Comparison of ENCODE assay signal across 9 mouse cellular contexts in the genomic region with DNA sequence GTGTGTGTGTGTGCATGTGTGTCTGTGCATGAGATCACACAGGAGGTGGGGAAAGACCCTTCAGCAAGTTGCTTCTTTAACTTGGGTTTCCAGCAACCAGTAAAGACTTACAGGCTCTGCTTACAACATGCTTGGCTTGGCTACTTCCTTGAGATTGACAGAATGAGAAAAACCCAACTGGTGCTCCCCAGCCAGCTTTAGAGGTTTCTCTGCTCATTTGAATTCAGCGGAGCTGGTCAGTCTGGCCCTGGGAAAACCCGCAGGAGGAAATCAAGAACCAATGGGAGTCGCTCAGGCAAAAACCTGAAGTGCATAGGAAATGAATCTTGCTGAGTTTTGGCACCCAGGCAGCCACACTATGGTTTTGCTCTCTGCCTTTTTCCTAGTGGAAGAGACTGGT.
DNase-seq lines count a peak whose midpoint lies in the region; ATAC-seq lines count a peak whose summit lies in the region.
"Had no signal": no experiment of that assay in that cellular context is flagged by ENCODE, and none has a peak within 500 bp of the region (broad histone marks: within the 10 kb centered on the region; RNA-seq: fewer than 3 reads in every experiment).

No protein-coding gene starts in this region.

- ATAC-seq in heart, embryonic 14.5 days (ENCODE audit: insufficient number of reproducible peaks, insufficient read depth, low FRiP score, low read depth): no peak
- 0 out of 2 replicates have a peak, but pooled peaks have one; percentile 60 for ATAC-seq in forebrain, embryonic 11.5 days (replicated peaks; ENCODE audit: low FRiP score)
- ATAC-seq in midbrain, embryonic 15.5 days (replicated peaks): peak; percentile 84
- no peak for ATAC-seq in intestine, embryonic 15.5 days
- ATAC-seq in monocyte, adult 5-6 weeks (replicated peaks; ENCODE audit: insufficient number of reproducible peaks, low FRiP score, low TSS enrichment, poor library complexity, severe bottlenecking): no peak

- no peaks in the 10 kb centered on the region for H3K27me3 ChIP-seq in heart, embryonic 14.5 days (ENCODE audit: control insufficient read depth, insufficient read depth, low read length)
- no peaks in the 10 kb centered on the region for H3K27me3 ChIP-seq in forebrain, embryonic 11.5 days (ENCODE audit: control insufficient read depth, insufficient read depth, low read length)
- H3K27me3 ChIP-seq in hindbrain, embryonic 10.5 days (ENCODE audit: insufficient read depth, poor library complexity, severe bottlenecking): no peaks in the 10 kb centered on the region
- no peaks in the 10 kb centered on the region for H3K27me3 ChIP-seq in midbrain, embryonic 15.5 days (replicated peaks)
- no peaks in the 10 kb centered on the region for H3K27me3 ChIP-seq in intestine, embryonic 15.5 days (replicated peaks)
- H3K27me3 ChIP-seq: embryonic facial prominence, embryonic 12.5 days had no signal

- no peaks in the 10 kb centered on the region for H3K9me3 ChIP-seq in heart, embryonic 14.5 days (ENCODE audit: control insufficient read depth, low read length)
- H3K9me3 ChIP-seq in forebrain, embryonic 11.5 days (ENCODE audit: control insufficient read depth, low read length): no peaks in the 10 kb centered on the region
- no peaks in the 10 kb centered on the region for H3K9me3 ChIP-seq in hindbrain, embryonic 10.5 days
- no peaks in the 10 kb centered on the region for H3K9me3 ChIP-seq in midbrain, embryonic 15.5 days
- no peaks in the 10 kb centered on the region for H3K9me3 ChIP-seq in intestine, embryonic 15.5 days
- H3K9me3 ChIP-seq: embryonic facial prominence, embryonic 12.5 days had no signal

- H3K9ac ChIP-seq in heart, embryonic 14.5 days (ENCODE audit: low read length): peak overlapping the region; percentile 30; the same call in 1 of the 2 replicates
- H3K9ac ChIP-seq in forebrain, embryonic 11.5 days (ENCODE audit: low read length): no peak overlapping the region
- no peak overlapping the region for H3K9ac ChIP-seq in midbrain, embryonic 15.5 days
- no peak overlapping the region for H3K9ac ChIP-seq in intestine, embryonic 15.5 days
- H3K9ac ChIP-seq: embryonic facial prominence, embryonic 12.5 days had no signal

- peak overlapping the region; percentile 87 for H3K27ac ChIP-seq in heart, embryonic 14.5 days (replicated peaks in 1 of 2; ENCODE audit: control insufficient read depth in 1 of 2, insufficient read depth in 1 of 2, low read depth in 2 of 2, low read length in 2 of 2)
- no peak overlapping the region for H3K27ac ChIP-seq in forebrain, embryonic 11.5 days (ENCODE audit: low read depth, low read length)
- 0 out of 2 replicates have a peak overlapping the region, but pooled peaks have one; percentile 2 for H3K27ac ChIP-seq in hindbrain, embryonic 10.5 days
- H3K27ac ChIP-seq in midbrain, embryonic 15.5 days: peak overlapping the region; percentile 63
- no peak overlapping the region for H3K27ac ChIP-seq in intestine, embryonic 15.5 days
- H3K27ac ChIP-seq: embryonic facial prominence, embryonic 12.5 days had no signal

- H3K36me3 ChIP-seq in heart, embryonic 14.5 days (ENCODE audit: control insufficient read depth, insufficient read depth, low read length): no peaks in the 10 kb centered on the region
- no peaks in the 10 kb centered on the region for H3K36me3 ChIP-seq in forebrain, embryonic 11.5 days (ENCODE audit: control insufficient read depth, insufficient read depth, low read length)
- no peaks in the 10 kb centered on the region for H3K36me3 ChIP-seq in hindbrain, embryonic 10.5 days
- H3K36me3 ChIP-seq in midbrain, embryonic 15.5 days (replicated peaks): no peaks in the 10 kb centered on the region
- H3K36me3 ChIP-seq in intestine, embryonic 15.5 days: no peaks in the 10 kb centered on the region
- H3K36me3 ChIP-seq: embryonic facial prominence, embryonic 12.5 days had no signal

- no peak for DNase-seq in heart, postnatal 4 days
- DNase-seq in forebrain, embryonic 11.5 days (ENCODE audit: low spot score): no peak
- no peak for DNase-seq in hindbrain, embryonic 10.5 days (ENCODE audit: low spot score)
- DNase-seq: adrenal gland, postnatal 25 days had no signal

- H3K4me3 ChIP-seq in heart, embryonic 14.5 days (ENCODE audit: control insufficient read depth in 1 of 2, insufficient read depth in 1 of 2, low read depth in 1 of 2, low read length in 2 of 2): no peak overlapping the region
- no peak overlapping the region for H3K4me3 ChIP-seq in forebrain, embryonic 11.5 days (ENCODE audit: low read depth, low read length)
- H3K4me3 ChIP-seq in hindbrain, embryonic 10.5 days: no peak overlapping the region
- no peak overlapping the region for H3K4me3 ChIP-seq in midbrain, embryonic 15.5 days
- H3K4me3 ChIP-seq in intestine, embryonic 15.5 days (replicated peaks): no peak overlapping the region
- H3K4me3 ChIP-seq: embryonic facial prominence, embryonic 12.5 days had no signal

- H3K4me2 ChIP-seq in heart, embryonic 14.5 days (ENCODE audit: low read length): peak overlapping the region; percentile 35; the same call in 1 of the 2 replicates
- H3K4me2 ChIP-seq in forebrain, embryonic 11.5 days (ENCODE audit: low read depth, low read length, severe bottlenecking): no peak overlapping the region
- no peak overlapping the region for H3K4me2 ChIP-seq in midbrain, embryonic 15.5 days
- H3K4me2 ChIP-seq in intestine, embryonic 15.5 days (replicated peaks): no peak overlapping the region
- H3K4me2 ChIP-seq: embryonic facial prominence, embryonic 12.5 days had no signal

- H3K4me1 ChIP-seq in heart, embryonic 14.5 days (ENCODE audit: control insufficient read depth in 2 of 2, insufficient read depth in 2 of 2, low read length in 2 of 2): peaks cover 38 to 49% of the 10 kb centered on the region in 2 experiments
- H3K4me1 ChIP-seq in forebrain, embryonic 11.5 days (replicated peaks; ENCODE audit: control insufficient read depth, insufficient read depth, low read length): 0 out of 2 replicates have a peak, but pooled peaks cover 1% of the 10 kb centered on the region
- H3K4me1 ChIP-seq in hindbrain, embryonic 10.5 days (replicated peaks): peaks cover 19% of the 10 kb centered on the region
- H3K4me1 ChIP-seq in midbrain, embryonic 15.5 days: peaks cover 19% of the 10 kb centered on the region
- no peaks in the 10 kb centered on the region for H3K4me1 ChIP-seq in intestine, embryonic 15.5 days (replicated peaks)

- 52% methylated on average over 3 of the region's 3 CpGs for WGBS in heart, embryonic 14.5 days
- 37% methylated on average over 3 of the region's 3 CpGs for WGBS in forebrain, embryonic 11.5 days
- 43% methylated on average over 3 of the region's 3 CpGs for WGBS in hindbrain, embryonic 10.5 days
- 7% methylated on average over 3 of the region's 3 CpGs for WGBS in midbrain, embryonic 15.5 days
- WGBS in intestine, embryonic 15.5 days: 51% methylated on average over 3 of the region's 3 CpGs

Comparison
In these comparisons a context has a peak if more than half of its experiments do, and no peak if none do; other contexts are left out.
1. ATAC-seq: peak in forebrain, embryonic 11.5 days (single experiment) and midbrain, embryonic 15.5 days (single experiment); none in heart, embryonic 14.5 days (single experiment), intestine, embryonic 15.5 days (single experiment) and monocyte, adult 5-6 weeks (single experiment).
2. H3K27ac ChIP-seq: peak in heart, embryonic 14.5 days (2 of 2), hindbrain, embryonic 10.5 days (single experiment) and midbrain, embryonic 15.5 days (single experiment); none in forebrain, embryonic 11.5 days (single experiment) and intestine, embryonic 15.5 days (single experiment).